Mouse (Mus musculus): Measurements from ENCODE around the gene Myoz1. TPM values are rescaled to one million over a fixed set of nuclear protein-coding genes. Genes with fewer than 3 reads are reported as not detected.

The Myoz1 gene
- total and polyA plus RNA-seq, 3 experiments: 1.7 to 2.6 (median 2.4) TPM

DNA sequence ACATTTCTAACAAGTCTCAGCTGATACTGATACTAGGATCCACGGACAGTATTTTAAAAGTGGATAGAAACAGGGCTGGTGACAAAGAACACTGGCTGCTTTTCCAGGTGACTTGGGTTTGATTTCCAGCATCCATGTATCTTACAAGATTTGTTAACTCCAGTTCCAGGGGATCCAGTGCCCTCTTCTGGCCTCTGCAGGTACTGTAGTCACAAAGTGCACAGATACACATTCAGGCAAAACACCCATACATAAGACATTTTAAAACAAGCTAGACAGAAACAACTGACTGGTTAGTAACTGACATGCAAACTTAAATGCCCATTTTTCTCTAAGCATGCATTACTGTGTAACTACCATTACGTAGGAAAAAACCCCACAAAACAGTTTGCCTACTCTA lies 16.6 kb upstream of the Myoz1 start:
- peaks cover 0 to 9% of the 10 kb centered on the region in 2 experiments; a peak in 2 of 4 replicates for H3K4me1 ChIP-seq (ENCODE audit: control insufficient read depth in 1 of 2, insufficient read depth in 2 of 2)
- in situ Hi-C loops (cut with MboI; ENCODE audit: low pct_ligation_motif_present, low pct_unique_long_range_greater_than_20kb, low sequenced_read_pairs) (loop anchor here (10.0 kb wide), 1 partner anchor 278 kb away; the partner anchor contains the start of gene Mrps16), dilution Hi-C loops (cut with MboI; ENCODE audit: extremely low pct_ligation_motif_present, extremely low pct_unique_long_range_greater_than_20kb, low sequenced_read_pairs) (no loop called here)
- H3K9ac ChIP-seq (ENCODE audit: insufficient read depth, low read depth): no peak overlapping the region; the same call in 1 of the 2 replicates
- TF ChIP-seq CTCF (conservative IDR thresholded peaks at IDR 0.05 in 1 of 2, IDR thresholded peaks at IDR 0.05 in 1 of 2; ENCODE audit: low read depth in 2 of 2, low read length in 2 of 2) (peak; percentile 58 to 65; a peak in 3 of 4 replicates), ZKSCAN1 (IDR thresholded peaks at IDR 0.05; ENCODE audit: borderline replicate concordance, low read depth, low read length) (no peak), RAD21 (IDR thresholded peaks at IDR 0.05; ENCODE audit: low read depth, low read length) (peak; percentile 48), MAFK (IDR thresholded peaks at IDR 0.05; ENCODE audit: insufficient replicate concordance, low read length) (no peak), SMC3 (IDR thresholded peaks at IDR 0.05; ENCODE audit: low read depth, low read length) (peak; percentile 21; the same call in 1 of the 2 replicates)
- H3K4me3 ChIP-seq (replicated peaks in 1 of 3; ENCODE audit: low read depth in 2 of 3, low read length in 2 of 3, poor library complexity in 1 of 3): peak overlapping the region in 1 of 3 experiments; percentile 62
- peak; percentile 77 for DNase-seq (ENCODE audit: extremely low read depth)
- no peaks in the 10 kb centered on the region for H3K27me3 ChIP-seq (replicated peaks)
- H3K27ac ChIP-seq (ENCODE audit: insufficient read depth, low read depth): no peak overlapping the region
- peaks cover 30% of the 10 kb centered on the region for H3K79me2 ChIP-seq (replicated peaks; ENCODE audit: control insufficient read depth, extremely low read depth, insufficient read depth, poor library complexity, severe bottlenecking)
- H3K4me2 ChIP-seq (ENCODE audit: insufficient read depth, low read depth, poor library complexity, severe bottlenecking): no peak overlapping the region
- peaks cover 9% of the 10 kb centered on the region for H3K9me3 ChIP-seq (replicated peaks; ENCODE audit: low read length)
- peaks cover 23 to 32% of the 10 kb centered on the region in 2 experiments for H3K36me3 ChIP-seq (replicated peaks in 1 of 2; ENCODE audit: control insufficient read depth in 1 of 2, insufficient read depth in 1 of 2, low read length in 1 of 2)

DNA sequence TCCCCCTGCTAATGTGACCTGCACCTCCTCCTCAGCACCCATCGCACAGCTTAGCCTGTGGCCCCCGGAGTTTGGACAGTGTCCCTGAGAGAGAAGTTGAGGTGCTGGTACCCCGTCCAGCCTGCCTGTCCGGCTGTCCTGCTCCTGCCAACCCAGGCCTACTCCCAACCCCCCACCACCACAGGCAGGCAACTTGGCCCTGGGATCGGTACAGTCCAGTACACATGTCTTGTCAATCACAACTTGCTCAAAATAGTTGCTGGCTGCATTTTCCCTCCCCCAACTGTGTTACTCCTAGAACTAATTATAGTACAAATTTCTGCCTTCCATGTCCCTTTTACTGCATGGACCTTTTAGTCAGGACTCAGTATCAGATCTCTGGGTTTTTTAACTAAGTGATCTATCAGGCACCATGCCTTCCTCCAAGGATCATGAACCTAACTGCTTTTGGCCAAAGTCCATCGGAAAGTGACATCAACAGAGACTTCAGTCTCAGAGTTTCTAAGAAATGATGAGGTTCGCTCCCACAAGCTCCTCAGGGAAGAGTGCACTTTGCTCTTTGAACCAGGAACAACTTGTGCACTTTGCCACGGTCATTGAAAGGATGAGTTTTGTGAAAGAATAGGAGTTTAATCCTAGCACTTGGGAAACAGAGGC lies 11.9 kb upstream of the Myoz1 start, which contains the start of gene Synpo2l:
TSS of gene Synpo2l (minus strand) at position 201 of the 657 bp plus-strand sequence.
- no peaks in the 10 kb centered on the region for H3K79me2 ChIP-seq (replicated peaks; ENCODE audit: control insufficient read depth, extremely low read depth, insufficient read depth, poor library complexity, severe bottlenecking)
- peaks cover 4 to 11% of the 10 kb centered on the region in 2 experiments; a peak in 3 of 4 replicates for H3K4me1 ChIP-seq (ENCODE audit: control insufficient read depth in 1 of 2, insufficient read depth in 2 of 2)
- no peak within 1 kb of the TSS for H3K9ac ChIP-seq (ENCODE audit: insufficient read depth, low read depth)
- H3K4me3 ChIP-seq (replicated peaks in 1 of 3; ENCODE audit: low read depth in 2 of 3, low read length in 2 of 3, poor library complexity in 1 of 3): no peak within 1 kb of the TSS
- H3K9me3 ChIP-seq (replicated peaks; ENCODE audit: low read length): no peaks in the 10 kb centered on the region
- TF ChIP-seq JUN (IDR thresholded peaks at IDR 0.05; ENCODE audit: insufficient read depth, low read depth, low read length) (no peak), CHD1 (IDR thresholded peaks at IDR 0.05; ENCODE audit: low read depth, low read length) (no peak), POLR2AphosphoS2 (IDR thresholded peaks at IDR 0.05; ENCODE audit: low read depth, low read length) (no peak), MEF2A (IDR thresholded peaks at IDR 0.05; ENCODE audit: borderline replicate concordance, low read depth, low read length) (no peak), UBTF (IDR thresholded peaks at IDR 0.05; ENCODE audit: low read depth, low read length) (no peak), NRF1 (IDR thresholded peaks at IDR 0.05; ENCODE audit: low read depth, low read length) (no peak), MAZ (IDR thresholded peaks at IDR 0.05; ENCODE audit: low read depth, low read length) (no peak), TCF12 (IDR thresholded peaks at IDR 0.05; ENCODE audit: low read depth, low read length) (no peak), MXI1 (IDR thresholded peaks at IDR 0.05; ENCODE audit: low read depth, low read length) (no peak), USF1 (IDR thresholded peaks at IDR 0.05; ENCODE audit: low read depth, low read length) (no peak), RAD21 (IDR thresholded peaks at IDR 0.05; ENCODE audit: low read depth, low read length) (no peak), ZNF384 (IDR thresholded peaks at IDR 0.05; ENCODE audit: low read depth, low read length) (no peak), JUND (conservative IDR thresholded peaks at IDR 0.05; ENCODE audit: low read depth, low read length) (no peak), PAX5 (IDR thresholded peaks at IDR 0.05; ENCODE audit: low read length) (no peak), GABPA (IDR thresholded peaks at IDR 0.05; ENCODE audit: insufficient replicate concordance, low read depth, low read length) (no peak), ZKSCAN1 (IDR thresholded peaks at IDR 0.05; ENCODE audit: borderline replicate concordance, low read depth, low read length) (no peak)
- no peak within 1 kb of the TSS for H3K27ac ChIP-seq (ENCODE audit: insufficient read depth, low read depth)
- dilution Hi-C loops (cut with MboI; ENCODE audit: extremely low pct_ligation_motif_present, extremely low pct_unique_long_range_greater_than_20kb, low sequenced_read_pairs): no loop called here
- peaks cover 2 to 6% of the 10 kb centered on the region in 2 experiments for H3K36me3 ChIP-seq (replicated peaks in 1 of 2; ENCODE audit: control insufficient read depth in 1 of 2, insufficient read depth in 1 of 2, low read length in 1 of 2)
- no peak within 1 kb of the TSS for H3K4me2 ChIP-seq (ENCODE audit: insufficient read depth, low read depth, poor library complexity, severe bottlenecking)
- in situ Hi-C loops (cut with MboI; ENCODE audit: low pct_ligation_motif_present, low pct_unique_long_range_greater_than_20kb, low sequenced_read_pairs): no loop called here
- no peak for DNase-seq (ENCODE audit: extremely low read depth)
- peaks cover 11% of the 10 kb centered on the region for H3K27me3 ChIP-seq (replicated peaks)
